Mouse (Mus musculus): ENCODE results near the gene Hspa12a.

GRCm38 (mm10) chr19:58913301-58913700 is 30.2 kb downstream of the Hspa12a start:
- no peak for TF ChIP-seq CTCF (IDR thresholded peaks at IDR 0.05; ENCODE audit: low read depth, low read length)
- TF ChIP-seq POLR2A (IDR thresholded peaks at IDR 0.05; ENCODE audit: extremely low read depth, insufficient read depth, low read length), result no peak
